ENCODE assay signal across 7 mouse cellular contexts in the genomic region with DNA sequence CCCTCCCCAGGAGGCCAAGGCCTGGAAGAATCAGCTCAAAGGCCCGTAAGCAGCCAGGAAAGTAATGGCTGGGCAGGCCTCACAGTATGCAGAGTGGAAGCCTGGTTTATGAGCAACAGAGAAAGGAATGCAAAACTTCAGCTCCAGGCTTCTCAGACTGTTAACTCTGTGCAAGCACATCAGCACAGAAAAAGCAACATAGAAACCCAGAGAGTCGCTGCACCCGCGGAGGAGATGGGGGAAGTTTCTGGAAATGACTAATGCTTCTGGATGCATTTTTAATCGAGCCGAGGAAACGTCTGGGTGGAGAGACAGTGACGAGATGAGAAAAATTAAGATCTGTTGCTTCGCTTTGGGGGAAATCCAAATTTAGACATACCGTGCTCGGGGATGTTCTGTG. TPM values are rescaled to one million over a fixed set of nuclear protein-coding genes. Genes with fewer than 3 reads are reported as not detected.
DNase-seq lines count a peak whose midpoint lies in the region; ATAC-seq and TF ChIP-seq lines count a peak whose summit lies in the region.

No protein-coding gene starts in this region.

- WGBS in kidney, embryonic 15.5 days, result 43% methylated on average over 11 of the region's 11 CpGs
- WGBS in kidney, adult 2 months, result 40% methylated on average over 11 of the region's 11 CpGs
- 71% methylated on average over 11 of the region's 11 CpGs for WGBS in midbrain, embryonic 13.5 days

- H3K36me3 ChIP-seq in kidney, embryonic 15.5 days, result no peaks in the 10 kb centered on the region
- no peaks in the 10 kb centered on the region for H3K36me3 ChIP-seq in kidney, adult 2 months (ENCODE audit: control insufficient read depth, insufficient read depth, low read length)
- H3K36me3 ChIP-seq in midbrain, embryonic 13.5 days, result no peaks in the 10 kb centered on the region

- H3K4me2 ChIP-seq in kidney, embryonic 15.5 days, result no peak overlapping the region
- no peak overlapping the region for H3K4me2 ChIP-seq in midbrain, embryonic 13.5 days (replicated peaks)

- H3K4me3 ChIP-seq in kidney, embryonic 15.5 days (replicated peaks), result no peak overlapping the region
- no peak overlapping the region for H3K4me3 ChIP-seq in kidney, adult 2 months (ENCODE audit: insufficient read depth, low read depth, low read length)
- H3K4me3 ChIP-seq in midbrain, embryonic 13.5 days (replicated peaks), result no peak overlapping the region

- H3K9me3 ChIP-seq in kidney, embryonic 15.5 days (replicated peaks), result no peaks in the 10 kb centered on the region
- H3K9me3 ChIP-seq in midbrain, embryonic 13.5 days, result no peaks in the 10 kb centered on the region

- H3K27me3 ChIP-seq in kidney, embryonic 15.5 days, result no peaks in the 10 kb centered on the region
- no peaks in the 10 kb centered on the region for H3K27me3 ChIP-seq in kidney, adult 2 months (replicated peaks; ENCODE audit: control insufficient read depth, insufficient read depth, low read length)
- no peaks in the 10 kb centered on the region for H3K27me3 ChIP-seq in midbrain, embryonic 13.5 days

- DNase-seq in kidney, adult 2 months, result no peak
- peak; percentile 90 for DNase-seq in brain, adult 2 months (ENCODE audit: low read depth, low spot score)
- peak; percentile 70 to 80 for DNase-seq in frontal cortex, postnatal 36 days (ENCODE audit: low spot score in 2 of 2)
- no peak for DNase-seq in cerebellum, postnatal 36 days

- no peak for TF ChIP-seq POLR2A in kidney, adult 2 months (IDR thresholded peaks at IDR 0.05; ENCODE audit: low read depth, low read length)

- H3K27ac ChIP-seq in kidney, embryonic 15.5 days, result peak overlapping the region; percentile 73
- H3K27ac ChIP-seq in kidney, adult 2 months (ENCODE audit: insufficient read depth, low read depth, low read length), result no peak overlapping the region
- peak overlapping the region; percentile 37 for H3K27ac ChIP-seq in midbrain, embryonic 13.5 days

- peaks cover 22% of the 10 kb centered on the region for H3K4me1 ChIP-seq in kidney, embryonic 15.5 days
- H3K4me1 ChIP-seq in kidney, adult 2 months (ENCODE audit: control insufficient read depth, insufficient read depth, low read length), result no peaks in the 10 kb centered on the region
- H3K4me1 ChIP-seq in midbrain, embryonic 13.5 days (replicated peaks), result peaks cover 82% of the 10 kb centered on the region

- ATAC-seq in kidney, embryonic 15.5 days (replicated peaks; ENCODE audit: low FRiP score), result 0 out of 2 replicates have a peak, but pooled peaks have one; percentile 23
- no peak for ATAC-seq in midbrain, embryonic 13.5 days
- ATAC-seq in inflammation-experienced regulatory T-cells, adult 6 months, result no peak

- no peak for TF ChIP-seq CTCF in kidney, adult 2 months (conservative IDR thresholded peaks at IDR 0.05; ENCODE audit: insufficient read depth, insufficient read length, low read depth, low read length)

- H3K9ac ChIP-seq in kidney, embryonic 15.5 days, result no peak overlapping the region
- peak overlapping the region; percentile 19; the same call in 1 of the 2 replicates for H3K9ac ChIP-seq in midbrain, embryonic 13.5 days (replicated peaks)

RNA-seq across cellular contexts. Expression of gene Psapl1, which starts 22.5 kb away (rescaled TPM):
- polyA plus RNA-seq in kidney, embryonic 15.5 days (2015; fragmentation: Nextera tagmentation; extraction: Ambion mirVana), result 0.45 and 0.59 TPM in 2 replicates
- polyA plus RNA-seq in kidney, adult 2 months (2012; rRNA removed), result 0.05 TPM in 1 of 2 replicates, not detected in the other
- 0.09 and 0.13 TPM in 2 replicates for polyA plus RNA-seq in midbrain, embryonic 13.5 days (2015; fragmentation: Nextera tagmentation; extraction: Ambion mirVana)
- polyA plus RNA-seq in inflammation-experienced regulatory T-cells, adult 6 months (2017; shearing (Covaris generic)), result not detected

Comparison
In these comparisons a context has a peak if more than half of its experiments do, and no peak if none do; other contexts are left out.
1. DNase-seq: peak in brain, adult 2 months (single experiment) and frontal cortex, postnatal 36 days (2 of 2); none in kidney, adult 2 months (single experiment) and cerebellum, postnatal 36 days (0 of 2).